ENCODE assay signal across 19 mouse cellular contexts in genomic region chr5:113847636-113848035, GRCm38 (mm10). TPM values are rescaled to one million over a fixed set of nuclear protein-coding genes. Genes with fewer than 3 reads are reported as not detected.
DNase-seq lines count a peak whose midpoint lies in the region; ATAC-seq and TF ChIP-seq lines count a peak whose summit lies in the region.
"Had no signal": no experiment of that assay in that cellular context is flagged by ENCODE, and none has a peak within 500 bp of the region (broad histone marks: within the 10 kb centered on the region; RNA-seq: fewer than 3 reads in every experiment).

No protein-coding gene starts in this region.

- no peaks in the 10 kb centered on the region for H3K36me3 ChIP-seq in heart, adult 2 months (ENCODE audit: control insufficient read depth, insufficient read depth, low read length)
- peaks cover 91% of the 10 kb centered on the region for H3K36me3 ChIP-seq in liver, embryonic 13.5 days
- peaks cover 63% of the 10 kb centered on the region for H3K36me3 ChIP-seq in liver, postnatal 0 days (replicated peaks; ENCODE audit: insufficient read depth, low read length)

- no peak for ATAC-seq in liver, embryonic 13.5 days (ENCODE audit: low read depth)
- ATAC-seq in liver, postnatal 0 days = no peak
- ATAC-seq: forebrain, embryonic 15.5 days; hindbrain, embryonic 16.5 days had no signal

- H3K9me3 ChIP-seq in liver, embryonic 13.5 days (replicated peaks) = no peaks in the 10 kb centered on the region
- no peaks in the 10 kb centered on the region for H3K9me3 ChIP-seq in liver, postnatal 0 days (ENCODE audit: low read length)
- H3K9me3 ChIP-seq: embryonic facial prominence, embryonic 12.5 days; forebrain, embryonic 15.5 days; hindbrain, embryonic 12.5 days had no signal

- no peak for TF ChIP-seq POLR2A in heart, adult 2 months (IDR thresholded peaks at IDR 0.05; ENCODE audit: insufficient read depth, low read depth, low read length)

- H3K27ac ChIP-seq in heart, adult 2 months = no peak overlapping the region
- peak overlapping the region; percentile 82 for H3K27ac ChIP-seq in liver, embryonic 13.5 days
- H3K27ac ChIP-seq in liver, postnatal 0 days (ENCODE audit: low read depth) = no peak overlapping the region
- H3K27ac ChIP-seq: embryonic facial prominence, embryonic 12.5 days; forebrain, embryonic 15.5 days; hindbrain, embryonic 12.5 days had no signal

- no peak for DNase-seq in heart, adult 2 months
- DNase-seq in heart, postnatal 36 days = no peak
- DNase-seq in liver, embryonic 13.5 days = no peak
- no peak for DNase-seq in liver
- DNase-seq in adrenal gland, postnatal 14 days = peak; percentile 66
- DNase-seq in liver, postnatal 0 days = no peak
- no peak for DNase-seq in cerebellum, adult 9-11 months
- no peak for DNase-seq in urinary bladder, postnatal 10 days (ENCODE audit: low spot score)
- DNase-seq: cerebellum, adult 11 months; cerebellum, adult 8-10 months; cerebellum, postnatal 25 days; heart, adult 18-20 months; heart, postnatal 4 days had no signal

- TF ChIP-seq CTCF in heart, adult 2 months (IDR thresholded peaks at IDR 0.05) = peak; percentile 14
- TF ChIP-seq CTCF in liver, postnatal 0 days (IDR thresholded peaks at IDR 0.05; ENCODE audit: low read depth) = 0 out of 2 replicates have a peak, but pooled peaks have one; percentile 12

- H3K79me2 ChIP-seq in heart, adult 2 months (replicated peaks; ENCODE audit: control insufficient read depth, insufficient read depth, low read length) = no peaks in the 10 kb centered on the region

- no peaks in the 10 kb centered on the region for H3K27me3 ChIP-seq in heart, adult 2 months (ENCODE audit: control insufficient read depth, insufficient read depth, low read length)
- H3K27me3 ChIP-seq in liver, embryonic 13.5 days = no peaks in the 10 kb centered on the region
- H3K27me3 ChIP-seq in liver, postnatal 0 days (ENCODE audit: insufficient read depth, low read length) = no peaks in the 10 kb centered on the region
- H3K27me3 ChIP-seq: embryonic facial prominence, embryonic 12.5 days; forebrain, embryonic 15.5 days; heart, embryonic 12.5 days; hindbrain, embryonic 12.5 days had no signal

- intact Hi-C loops in heart, adult 2 months (cut with DNase I) = no loop called here
- intact Hi-C loops in heart, postnatal 36 days (cut with DNase I) = no loop called here

- TF ChIP-seq EP300 in heart, adult 2 months (IDR thresholded peaks at IDR 0.05; ENCODE audit: insufficient read depth, low read depth, low read length) = no peak
- TF ChIP-seq EP300 in liver, postnatal 0 days (IDR thresholded peaks at IDR 0.05; ENCODE audit: low read depth) = no peak

- H3K4me1 ChIP-seq in heart, adult 2 months (ENCODE audit: control insufficient read depth, insufficient read depth, low read length) = no peaks in the 10 kb centered on the region
- H3K4me1 ChIP-seq in liver, embryonic 13.5 days (replicated peaks) = peaks cover 40% of the 10 kb centered on the region
- H3K4me1 ChIP-seq in liver, postnatal 0 days (ENCODE audit: insufficient read depth) = peaks cover 4% of the 10 kb centered on the region; the same call in 1 of the 2 replicates
- H3K4me1 ChIP-seq: embryonic facial prominence, embryonic 12.5 days; forebrain, embryonic 15.5 days had no signal

- 82% methylated on average over 9 of the region's 9 CpGs for WGBS in heart, adult 2 months
- 83% methylated on average over 9 of the region's 9 CpGs for WGBS in liver, embryonic 13.5 days (ENCODE audit: insufficient replicate concordance)
- WGBS in liver, postnatal 0 days (ENCODE audit: insufficient replicate concordance) = 78% methylated on average over 9 of the region's 9 CpGs

- H3K4me2 ChIP-seq in liver, embryonic 13.5 days = no peak overlapping the region
- no peak overlapping the region for H3K4me2 ChIP-seq in liver, postnatal 0 days (ENCODE audit: low read depth, low read length)
- H3K4me2 ChIP-seq: embryonic facial prominence, embryonic 12.5 days; forebrain, embryonic 15.5 days; heart, embryonic 12.5 days; hindbrain, embryonic 12.5 days had no signal

- no peak overlapping the region for H3K9ac ChIP-seq in heart, adult 2 months (ENCODE audit: low read depth, low read length)
- peak overlapping the region; percentile 10; the same call in 1 of the 2 replicates for H3K9ac ChIP-seq in liver, embryonic 13.5 days
- H3K9ac ChIP-seq in liver, postnatal 0 days (replicated peaks) = no peak overlapping the region
- H3K9ac ChIP-seq: embryonic facial prominence, embryonic 12.5 days; forebrain, embryonic 15.5 days; heart, embryonic 12.5 days; hindbrain, embryonic 12.5 days had no signal

- H3K4me3 ChIP-seq in heart, adult 2 months = no peak overlapping the region
- H3K4me3 ChIP-seq in liver, embryonic 13.5 days (replicated peaks) = no peak overlapping the region
- no peak overlapping the region for H3K4me3 ChIP-seq in liver, postnatal 0 days (ENCODE audit: low read depth, low read length)
- H3K4me3 ChIP-seq: embryonic facial prominence, embryonic 12.5 days; forebrain, embryonic 15.5 days; heart, embryonic 12.5 days; hindbrain, embryonic 12.5 days had no signal

RNA-seq across cellular contexts. Expression of gene Selplg, which starts 15.2 kb away (rescaled TPM):
- 1 to 10 TPM; 3.4 to 4.5 TPM for total RNA-seq in heart, adult 2 months (2021)
- 5.7 and 14.1 TPM in 2 replicates for polyA plus RNA-seq in heart, adult 2 months (2012; rRNA removed)
- 1 to 10 TPM; 3.1 to 4.6 TPM for total RNA-seq in heart, postnatal 36 days (2021)
- polyA plus RNA-seq in liver, embryonic 13.5 days (2015; fragmentation: Nextera tagmentation; extraction: Ambion mirVana) = 10.1 and 11.6 TPM in 2 replicates
- total RNA-seq in adrenal gland, postnatal 14 days (2021) = 4.1 and 16.3 TPM in 2 replicates
- 18.9 and 21.5 TPM in 2 replicates for polyA plus RNA-seq in liver, postnatal 0 days (2015; fragmentation: Nextera tagmentation; extraction: Ambion mirVana)

RNA-seq across cellular contexts. Expression of gene Tmem119, which starts 47.3 kb away (rescaled TPM):
- total RNA-seq in heart, adult 2 months (2021) = 1 to 10 TPM; 3.6 to 5.8 TPM
- 7.3 and 12.0 TPM in 2 replicates for polyA plus RNA-seq in heart, adult 2 months (2012; rRNA removed)
- 1 to 10 TPM; 5.6 to 5.9 TPM for total RNA-seq in heart, postnatal 36 days (2021)
- 3.8 TPM in 2 replicates for polyA plus RNA-seq in liver, embryonic 13.5 days (2015; fragmentation: Nextera tagmentation; extraction: Ambion mirVana)
- total RNA-seq in adrenal gland, postnatal 14 days (2021) = 9.6 and 10.9 TPM in 2 replicates
- polyA plus RNA-seq in liver, postnatal 0 days (2015; fragmentation: Nextera tagmentation; extraction: Ambion mirVana) = 3.2 and 3.4 TPM in 2 replicates
- total RNA-seq: MEL had no signal
